Mouse (Mus musculus) spleen, adult 2 months (tissue): ENCODE results near the gene Pim1. TPM values are rescaled to one million over a fixed set of nuclear protein-coding genes. Genes with fewer than 3 reads are reported as not detected.
"Not testable (repeated sequence)": the region's sequence is repeated elsewhere in the genome, so short reads cannot be mapped to it uniquely, and the experiment has no call there.

Experiments
- DNase-seq, 2 experiments: peaks; one replicate each; pipeline versions ENCODE4 v3.0.0 to v3.0.0-alpha.2; 2012 to 2021; ENCODE audit warnings: low spot score in 2 of 2, low read depth in 1 of 2
- H3K27ac ChIP-seq: fragments of 200-500 bp; 2 replicates; pipeline ENCODE4 v1.5.1; 2012; ENCODE audit warnings: low read length, inconsistent platforms; ENCODE audit not compliant: insufficient read depth
- H3K27me3 ChIP-seq: fragments of 200-500 bp; 2 replicates; pipeline ENCODE4 v1.6.1; 2012; ENCODE audit warnings: mild to moderate bottlenecking, moderate library complexity, low read length, inconsistent platforms; ENCODE audit not compliant: control insufficient read depth, insufficient read depth
- H3K36me3 ChIP-seq: fragments of 200-500 bp; 2 replicates; pipeline ENCODE4 v1.6.1; 2012; ENCODE audit warnings: mild to moderate bottlenecking, low read length, inconsistent platforms; ENCODE audit not compliant: control insufficient read depth, insufficient read depth
- H3K4me1 ChIP-seq: fragments of 200-500 bp; 2 replicates; pipeline ENCODE4 v1.6.1; 2011; ENCODE audit warnings: inconsistent platforms; ENCODE audit not compliant: control insufficient read depth, insufficient read depth, insufficient read length
- H3K4me3 ChIP-seq: fragments of 200-500 bp; 2 replicates; pipeline ENCODE4 v1.5.1; 2011; ENCODE audit warnings: mild to moderate bottlenecking, inconsistent platforms; ENCODE audit not compliant: insufficient read depth, insufficient read length; ENCODE audit errors: extremely low read depth
- CTCF ChIP-seq: fragments of 200-500 bp; IDR thresholded peaks from 2 replicates; pipeline ENCODE4 v1.5.1; 2011; ENCODE audit warnings: mild to moderate bottlenecking, inconsistent platforms; ENCODE audit not compliant: insufficient read depth, insufficient read length, insufficient replicate concordance; ENCODE audit errors: extremely low read depth
- POLR2A ChIP-seq: fragments of 200-500 bp; IDR thresholded peaks from 2 replicates; pipeline ENCODE4 v1.6.1; 2011; ENCODE audit warnings: low read depth, low read length, inconsistent platforms
- WGBS: fragments of 180-500 bp; shearing (Covaris S2); methylation state at CpG from one replicate; pipeline ENCODE4 v1.1.7; 2018; 5-methylcytosine and 5-hydroxymethylcytosine counted together
- polyA plus RNA-seq: library from polyadenylated mRNA; depleted of rRNA; stranded (reverse); fragments of >200 nt; gene quantifications from 2 replicates; pipeline ENCODE4 v1.2.3, GENCODE M21; 2012

Gene Pim1
- polyA plus RNA-seq, 1 experiment = 56.6 TPM

DNA sequence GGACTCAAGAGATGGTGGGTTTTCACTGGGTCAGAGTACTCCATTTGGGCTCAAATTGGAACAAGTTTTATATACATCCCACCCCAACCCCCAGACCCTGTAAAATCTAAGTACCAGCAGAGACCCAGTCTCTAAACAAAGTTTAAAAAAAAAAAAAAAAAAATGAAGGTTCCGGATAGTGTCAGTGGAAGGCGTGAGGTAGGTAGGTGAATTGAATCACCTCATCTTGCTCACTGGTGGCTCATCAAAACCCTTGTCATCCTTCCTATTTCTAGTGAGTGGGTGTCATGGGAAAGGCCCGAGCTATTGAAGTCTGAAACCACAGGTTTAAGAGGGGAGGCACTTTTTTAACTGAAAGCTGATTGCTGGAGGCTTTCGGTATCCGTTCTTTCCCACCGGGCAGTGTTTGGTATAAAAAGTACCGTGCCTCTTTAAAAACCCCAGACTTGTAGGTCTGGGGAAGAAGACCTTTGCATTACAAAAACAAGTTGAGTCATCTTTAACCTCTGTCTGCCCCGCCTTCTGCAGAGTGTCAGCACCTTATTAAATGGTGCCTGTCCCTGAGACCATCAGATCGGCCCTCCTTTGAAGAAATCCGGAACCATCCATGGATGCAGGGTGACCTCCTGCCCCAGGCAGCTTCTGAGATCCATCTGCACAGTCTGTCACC, 3.6 kb downstream of the Pim1 start:
- H3K4me3 ChIP-seq = peak overlapping the region; percentile 31; the same call in 1 of the 2 replicates

DNA sequence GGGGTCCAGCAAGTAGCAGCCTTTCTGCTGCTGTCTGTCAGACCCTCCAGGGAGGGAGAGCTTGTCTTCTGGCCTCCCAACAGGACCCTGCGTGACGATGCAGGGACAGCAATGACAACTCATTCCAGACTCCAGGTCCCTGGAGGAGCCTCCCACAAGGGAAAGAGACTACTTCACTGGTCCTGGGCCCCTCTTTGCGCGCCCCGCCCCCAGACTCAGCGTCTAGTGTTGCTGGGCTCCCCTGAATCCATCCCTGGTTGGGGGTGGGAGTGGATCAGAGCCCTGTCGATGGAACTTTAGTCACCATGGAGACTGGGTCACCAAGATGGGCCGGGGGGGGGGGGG, 4.2 kb downstream of the Pim1 start:
- H3K36me3 ChIP-seq = peaks cover 16% of the 10 kb centered on the region
- H3K4me1 ChIP-seq = peaks cover 22% of the 10 kb centered on the region
- peak overlapping the region; percentile 40 for H3K27ac ChIP-seq
- WGBS = 36% methylated on average over 7 of the region's 8 CpGs
- no peak for DNase-seq
- no peak for TF ChIP-seq POLR2A
- TF ChIP-seq CTCF = no peak
- no peaks in the 10 kb centered on the region for H3K27me3 ChIP-seq
- peak overlapping the region; percentile 31; the same call in 1 of the 2 replicates for H3K4me3 ChIP-seq

More for the DNA sequence above, 3.6 kb downstream of the Pim1 start:
- Histone ChIP-seq H3K36me3 (peaks cover 16% of the 10 kb centered on the region), H3K27me3 (no peaks in the 10 kb centered on the region), H3K27ac (peak overlapping the region; percentile 69), H3K4me1 (peaks cover 26% of the 10 kb centered on the region)
- DNase-seq = peak; percentile 55 to 82
- WGBS = 10% methylated on average over 10 of the region's 10 CpGs
- no peak for TF ChIP-seq POLR2A

DNA sequence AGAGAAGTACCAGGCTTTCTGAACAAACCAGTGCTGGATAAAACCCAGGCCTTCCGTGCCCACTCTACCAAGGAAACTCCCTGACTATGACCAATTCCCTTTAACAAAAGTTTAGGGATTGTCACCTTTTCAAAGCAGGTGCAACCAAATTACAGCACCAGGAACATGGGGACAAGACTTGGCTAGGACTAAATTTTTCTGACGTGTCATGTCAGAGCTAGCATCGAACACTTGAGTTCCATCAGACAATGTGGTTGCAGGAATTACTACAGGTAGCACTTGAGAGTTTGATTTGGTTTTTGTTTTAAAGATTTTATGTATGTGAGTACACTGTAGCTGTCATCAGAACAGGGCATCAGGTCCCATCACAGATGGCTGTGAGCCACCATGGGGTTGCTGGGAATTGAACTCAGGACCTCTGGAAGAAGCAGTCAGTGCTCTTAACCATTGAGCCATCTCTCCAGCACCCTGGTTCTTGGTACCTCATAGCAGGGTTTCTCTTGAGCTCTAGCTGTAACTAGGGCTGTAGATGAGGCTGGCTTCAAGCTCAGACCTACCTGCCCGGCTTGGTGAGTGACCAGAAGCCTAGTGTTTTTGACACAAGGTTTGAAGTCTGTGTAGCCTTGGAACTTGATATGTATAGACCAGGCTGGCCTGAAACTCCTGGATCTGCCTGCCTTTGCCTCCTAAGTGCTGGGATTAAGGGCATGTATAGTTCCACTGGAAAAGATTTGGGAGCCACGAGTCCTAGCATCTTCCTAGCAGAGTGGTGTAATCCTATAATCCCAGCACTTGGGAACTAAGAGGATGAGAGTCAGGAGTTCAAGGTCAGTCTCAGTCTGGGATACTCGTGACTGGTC, 5.9 kb downstream of the Pim1 start:
- H3K4me3 ChIP-seq = no peak overlapping the region
- TF ChIP-seq POLR2A (no peak), CTCF (no peak)
- WGBS = 72% methylated on average over 6 of the region's 6 CpGs
- no peaks in the 10 kb centered on the region for H3K27me3 ChIP-seq
- peaks cover 16% of the 10 kb centered on the region for H3K36me3 ChIP-seq
- no peak for DNase-seq
- H3K27ac ChIP-seq = no peak overlapping the region
- H3K4me1 ChIP-seq = peaks cover 26% of the 10 kb centered on the region

DNA sequence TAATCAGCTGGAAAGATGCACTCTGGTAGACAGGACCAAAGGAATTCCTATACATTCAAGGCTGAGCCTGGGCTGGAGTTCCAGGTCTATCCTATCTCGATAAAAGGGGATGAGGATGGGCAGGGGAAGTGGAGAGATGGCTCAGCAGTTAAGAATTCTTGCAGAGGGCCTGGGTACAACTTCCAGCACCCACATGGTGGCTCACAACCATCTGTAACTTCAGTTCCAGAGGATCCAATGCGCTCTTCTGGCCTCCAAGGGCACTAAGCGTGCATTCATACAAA, 6.5 kb downstream of the Pim1 start:
- Histone ChIP-seq H3K27me3 (no peaks in the 10 kb centered on the region), H3K36me3 (peaks cover 12% of the 10 kb centered on the region), H3K27ac (no peak overlapping the region), H3K4me1 (peaks cover 26% of the 10 kb centered on the region), H3K4me3 (no peak overlapping the region)
- TF ChIP-seq CTCF = no peak
- 85% methylated on average over 3 of the region's 3 CpGs for WGBS
- DNase-seq = no peak

DNA sequence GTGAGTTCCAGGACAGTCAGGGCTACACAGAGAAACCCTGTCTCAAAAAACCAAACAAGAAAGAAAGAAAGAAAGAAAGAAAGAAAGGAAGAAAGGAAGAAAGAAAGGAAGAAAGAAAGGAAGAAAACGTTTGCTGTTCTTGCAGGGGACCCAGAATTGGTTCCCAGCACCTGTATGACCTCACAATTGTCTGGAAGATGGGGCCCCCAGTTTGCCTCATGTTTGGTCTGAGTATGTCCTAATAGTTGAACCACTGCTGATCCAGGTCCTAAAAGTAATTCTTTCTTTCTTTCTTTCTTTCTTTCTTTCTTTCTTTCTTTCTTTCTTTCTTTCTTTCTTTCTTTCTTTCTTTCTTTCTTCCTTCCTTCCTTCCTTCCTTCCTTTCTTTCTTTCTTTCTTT, 6.9 kb downstream of the Pim1 start:
- H3K27me3 ChIP-seq, H3K4me3 ChIP-seq, DNase-seq, H3K27ac ChIP-seq: not testable (repeated sequence)
- WGBS = 30% methylated on average over 1 of the region's 1 CpGs
- Histone ChIP-seq H3K36me3 (peaks cover 11% of the 10 kb centered on the region), H3K4me1 (peaks cover 28% of the 10 kb centered on the region)

DNA sequence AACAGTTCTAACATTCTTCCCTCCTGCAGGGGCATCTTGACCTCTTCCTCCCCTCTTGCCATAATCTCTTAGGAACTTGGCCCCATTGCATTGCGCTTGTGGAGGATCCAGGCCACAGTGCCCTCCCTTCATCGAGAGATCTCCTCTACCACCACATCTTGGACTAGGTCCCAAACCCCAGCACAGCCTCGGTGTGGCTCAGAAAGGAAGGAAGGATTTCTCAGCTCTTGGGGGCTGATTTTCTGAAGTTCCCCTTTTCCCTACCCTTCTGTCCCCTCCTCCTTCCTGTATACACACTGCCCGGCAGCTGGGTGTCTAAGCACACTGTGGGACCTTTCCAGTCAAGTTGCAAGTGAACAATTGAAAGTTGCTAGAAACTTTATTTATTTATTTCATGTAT, 7.5 kb downstream of the Pim1 start:
- peaks cover 11% of the 10 kb centered on the region for H3K36me3 ChIP-seq
- H3K4me3 ChIP-seq = no peak overlapping the region
- peak in 1 of 2 experiments; percentile 29 for DNase-seq
- TF ChIP-seq CTCF (no peak), POLR2A (no peak)
- 7% methylated on average over 4 of the region's 4 CpGs for WGBS
- peaks cover 31% of the 10 kb centered on the region for H3K4me1 ChIP-seq
- H3K27ac ChIP-seq = no peak overlapping the region
- H3K27me3 ChIP-seq = no peaks in the 10 kb centered on the region

DNA sequence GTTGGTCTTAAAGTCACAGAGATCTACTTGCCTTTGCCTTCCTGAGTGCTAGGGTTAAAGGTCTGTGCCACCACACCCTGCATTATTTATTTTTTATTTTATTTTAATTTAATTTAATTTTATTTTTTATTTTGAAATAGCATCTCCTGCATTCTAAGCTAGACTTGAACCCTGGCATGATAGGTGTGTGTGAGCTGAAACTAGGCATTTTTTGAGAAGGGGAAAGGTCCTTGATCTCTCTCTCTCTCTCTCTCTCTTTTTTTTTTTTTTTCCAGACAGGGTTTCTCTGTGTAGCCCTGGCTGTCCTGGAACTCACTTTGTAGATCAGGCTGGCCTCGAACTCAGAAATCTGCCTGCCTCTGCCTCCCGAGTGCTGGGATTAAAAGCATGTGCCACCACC, 8.4 kb downstream of the Pim1 start:
- not testable (repeated sequence) for H3K4me3 ChIP-seq, DNase-seq, H3K27ac ChIP-seq, H3K27me3 ChIP-seq, H3K36me3 ChIP-seq
- peaks cover 30% of the 10 kb centered on the region for H3K4me1 ChIP-seq
- WGBS = 78% methylated on average over 2 of the region's 2 CpGs
